Mouse (Mus musculus): Measurements from ENCODE around the gene Blm.

DNA sequence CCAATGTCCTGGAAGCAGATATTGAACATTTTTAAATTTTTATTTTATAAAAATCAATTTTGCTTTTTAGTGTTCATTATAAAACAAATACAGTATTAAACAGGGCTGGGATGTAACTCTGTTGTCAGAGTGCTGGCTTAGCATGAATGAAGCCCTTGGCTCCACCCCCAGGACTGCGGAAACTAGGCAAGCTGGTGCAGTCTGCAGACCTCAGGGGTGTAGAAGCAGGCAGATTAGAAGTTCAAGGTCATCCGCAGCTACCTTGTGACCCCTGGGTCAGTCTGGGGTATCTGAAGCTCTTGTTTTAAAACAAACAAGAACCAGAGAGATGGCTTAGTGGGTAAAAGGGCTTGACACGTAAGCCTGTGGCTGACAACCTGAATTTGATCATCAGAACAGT lies 41.7 kb upstream of the Blm start:
- no peak for TF ChIP-seq POLR2A (IDR thresholded peaks at IDR 0.05; ENCODE audit: borderline replicate concordance, control insufficient read depth, low read depth, low read length)
- no peak for TF ChIP-seq CTCF (IDR thresholded peaks at IDR 0.05; ENCODE audit: control insufficient read depth, insufficient read depth, low read length)
